Comparison of ENCODE assay signal across 8 mouse cellular contexts in the genomic region with DNA sequence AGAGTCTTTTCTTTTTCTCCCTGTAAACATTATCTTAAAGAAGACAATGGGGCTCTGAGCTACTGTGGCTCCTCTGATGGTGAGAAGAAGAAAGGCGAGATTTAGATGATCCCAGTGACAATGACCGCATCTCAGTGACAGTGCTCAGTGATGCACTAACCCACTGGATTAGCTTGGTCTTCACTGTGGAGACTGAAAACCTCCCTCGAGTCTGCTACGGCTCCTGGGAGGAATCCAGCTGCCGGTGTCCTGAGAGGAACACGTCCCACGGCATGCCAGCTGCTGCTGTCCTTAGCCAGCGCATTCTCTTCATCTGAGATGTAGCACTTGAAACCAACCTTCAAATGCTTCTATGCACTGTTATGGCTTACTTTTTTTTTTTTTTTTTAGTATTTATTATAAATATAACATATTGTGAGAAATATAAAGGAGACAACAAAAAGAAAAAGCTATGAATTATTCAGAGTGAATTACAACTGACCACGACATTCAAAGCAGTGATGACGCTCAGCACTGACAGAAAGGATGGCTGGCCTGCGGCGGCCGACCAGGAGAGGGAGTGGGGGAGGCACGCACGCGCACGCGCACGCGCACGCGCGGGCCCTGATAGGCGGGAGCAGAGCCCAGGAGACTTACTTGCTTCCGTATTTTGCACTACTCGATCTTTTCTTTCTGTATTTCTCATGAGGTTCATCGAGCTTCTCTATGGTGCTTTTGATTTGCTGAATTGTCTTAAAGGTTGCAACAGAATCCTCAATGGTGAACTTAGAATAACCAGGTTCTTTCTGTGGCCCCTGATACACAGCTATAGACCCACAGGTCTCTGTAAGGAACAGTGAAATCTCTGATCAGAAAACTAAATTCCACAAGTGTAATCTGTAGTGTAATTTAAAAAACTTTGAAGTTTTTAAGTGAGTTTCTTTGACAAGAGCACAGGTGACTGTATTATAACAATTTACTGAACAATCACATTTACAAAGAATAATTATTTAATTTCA. TPM values are rescaled to one million over a fixed set of nuclear protein-coding genes. Genes with fewer than 3 reads are reported as not detected.
DNase-seq lines count a peak whose midpoint lies in the region; ATAC-seq and TF ChIP-seq lines count a peak whose summit lies in the region.

No protein-coding gene starts in this region.

- H3K9ac ChIP-seq in intestine, embryonic 16.5 days (ENCODE audit: low read depth, low read length) = peak overlapping the region; percentile 19; the same call in 1 of the 2 replicates
- peak overlapping the region; percentile 48; the same call in 1 of the 2 replicates for H3K9ac ChIP-seq in liver, embryonic 12.5 days
- no peak overlapping the region for H3K9ac ChIP-seq in midbrain, postnatal 0 days (replicated peaks; ENCODE audit: low read length, poor library complexity, severe bottlenecking)

- ATAC-seq in intestine, embryonic 16.5 days = peak; percentile 78
- ATAC-seq in liver, embryonic 12.5 days = peak; percentile 88
- ATAC-seq in midbrain, postnatal 0 days (ENCODE audit: low FRiP score) = peak; percentile 84

- no peak for TF ChIP-seq CTCF in thymus, adult 2 months (IDR thresholded peaks at IDR 0.05; ENCODE audit: borderline replicate concordance, control insufficient read depth, extremely low read depth, insufficient read depth, low read length, poor library complexity)
- TF ChIP-seq CTCF in midbrain, postnatal 0 days (IDR thresholded peaks at IDR 0.05) = peak; percentile 66

- no peaks in the 10 kb centered on the region for H3K9me3 ChIP-seq in intestine, embryonic 16.5 days (ENCODE audit: control insufficient read depth, low read length)
- H3K9me3 ChIP-seq in liver, embryonic 12.5 days (replicated peaks) = no peaks in the 10 kb centered on the region
- no peaks in the 10 kb centered on the region for H3K9me3 ChIP-seq in midbrain, postnatal 0 days (ENCODE audit: low read length)

- H3K36me3 ChIP-seq in thymus, adult 2 months (ENCODE audit: control insufficient read depth, insufficient read depth, low read length) = peaks cover 54% of the 10 kb centered on the region
- peaks cover 8% of the 10 kb centered on the region; the same call in 1 of the 2 replicates for H3K36me3 ChIP-seq in intestine, embryonic 16.5 days (ENCODE audit: control insufficient read depth, insufficient read depth, low read length)
- H3K36me3 ChIP-seq in liver, embryonic 12.5 days = peaks cover 20% of the 10 kb centered on the region
- peaks cover 11% of the 10 kb centered on the region for H3K36me3 ChIP-seq in midbrain, postnatal 0 days (ENCODE audit: insufficient read depth, low read length)

- H3K27me3 ChIP-seq in thymus, adult 2 months (ENCODE audit: control insufficient read depth, insufficient read depth, low read length) = no peaks in the 10 kb centered on the region
- H3K27me3 ChIP-seq in intestine, embryonic 16.5 days (replicated peaks; ENCODE audit: control insufficient read depth, insufficient read depth, low read length) = no peaks in the 10 kb centered on the region
- no peaks in the 10 kb centered on the region for H3K27me3 ChIP-seq in liver, embryonic 12.5 days (replicated peaks)
- no peaks in the 10 kb centered on the region for H3K27me3 ChIP-seq in midbrain, postnatal 0 days (ENCODE audit: insufficient read depth, low read length)

- H3K4me1 ChIP-seq in thymus, adult 2 months (replicated peaks; ENCODE audit: control insufficient read depth, insufficient read depth, low read length) = no peaks in the 10 kb centered on the region
- H3K4me1 ChIP-seq in intestine, embryonic 16.5 days (ENCODE audit: control insufficient read depth, insufficient read depth, low read length) = no peaks in the 10 kb centered on the region
- H3K4me1 ChIP-seq in liver, embryonic 12.5 days = peaks cover 5% of the 10 kb centered on the region; the same call in 1 of the 2 replicates
- no peaks in the 10 kb centered on the region for H3K4me1 ChIP-seq in midbrain, postnatal 0 days (ENCODE audit: insufficient read depth, low read length)

- DNase-seq in thymus, adult 2 months = peak; percentile 25
- DNase-seq in thymus, adult 18-20 months = no peak
- DNase-seq in embryo, embryonic 11 days = peak; percentile 85
- DNase-seq in heart, adult 11 months = peak; percentile 95
- DNase-seq in midbrain, postnatal 0 days (ENCODE audit: low spot score) = peak; percentile 81
- peak; percentile 65 to 83 for DNase-seq in spleen, postnatal 4 days (ENCODE audit: low spot score in 2 of 2)

- TF ChIP-seq POLR2A in thymus, adult 2 months (IDR thresholded peaks at IDR 0.05; ENCODE audit: control insufficient read depth, extremely low read depth, insufficient read depth, low read length, poor library complexity) = no peak

- H3K4me3 ChIP-seq in thymus, adult 2 months (ENCODE audit: control insufficient read depth, insufficient read depth, low read length) = no peak overlapping the region
- peak overlapping the region; percentile 19; the same call in 1 of the 2 replicates for H3K4me3 ChIP-seq in intestine, embryonic 16.5 days (ENCODE audit: low read length)
- peak overlapping the region; percentile 45 for H3K4me3 ChIP-seq in liver, embryonic 12.5 days
- peak overlapping the region; percentile 7; the same call in 1 of the 2 replicates for H3K4me3 ChIP-seq in midbrain, postnatal 0 days (ENCODE audit: low read depth, low read length)

- 56% methylated on average over 27 of the region's 27 CpGs for WGBS in thymus, adult 2 months
- WGBS in intestine, embryonic 16.5 days = 42% methylated on average over 27 of the region's 27 CpGs
- 35% methylated on average over 27 of the region's 27 CpGs for WGBS in liver, embryonic 12.5 days (ENCODE audit: insufficient replicate concordance)
- 24% methylated on average over 27 of the region's 27 CpGs for WGBS in midbrain, postnatal 0 days

- no peak overlapping the region for H3K27ac ChIP-seq in thymus, adult 2 months (ENCODE audit: control insufficient read depth, insufficient read depth, low read length)
- no peak overlapping the region for H3K27ac ChIP-seq in intestine, embryonic 16.5 days (ENCODE audit: low read length)
- no peak overlapping the region for H3K27ac ChIP-seq in liver, embryonic 12.5 days
- H3K27ac ChIP-seq in midbrain, postnatal 0 days (ENCODE audit: low read depth, low read length) = peak overlapping the region; percentile 63

- peak overlapping the region; percentile 42 for H3K4me2 ChIP-seq in intestine, embryonic 16.5 days (ENCODE audit: low read depth, low read length)
- H3K4me2 ChIP-seq in liver, embryonic 12.5 days = peak overlapping the region; percentile 65
- peak overlapping the region; percentile 13 for H3K4me2 ChIP-seq in midbrain, postnatal 0 days (ENCODE audit: low read depth, low read length, poor library complexity, severe bottlenecking)

RNA-seq across cellular contexts. Expression of gene Gm28729, which starts 18.9 kb away (rescaled TPM):
- 0.04 and 0.08 TPM in 2 replicates for polyA plus RNA-seq in thymus, adult 2 months (2012; rRNA removed)
- polyA plus RNA-seq in intestine, embryonic 16.5 days (2015; fragmentation: Nextera tagmentation; extraction: Ambion mirVana) = not detected in 2 replicates
- polyA plus RNA-seq in liver, embryonic 12.5 days (2016; fragmentation: Nextera tagmentation; extraction: Ambion mirVana) = not detected in 2 replicates
- total RNA-seq in midbrain, postnatal 0 days (2014; rRNA removed) = 0.57 and 0.60 TPM in 2 replicates
- 0.20 and 0.47 TPM in 2 replicates for polyA plus RNA-seq in midbrain, postnatal 0 days (2015; fragmentation: Nextera tagmentation; extraction: Ambion mirVana)

Comparison
In these comparisons a context has a peak if more than half of its experiments do, and no peak if none do; other contexts are left out.
1. DNase-seq: peak in thymus, adult 2 months (single experiment), embryo, embryonic 11 days (single experiment), heart, adult 11 months (single experiment), midbrain, postnatal 0 days (single experiment) and spleen, postnatal 4 days (2 of 2); none in thymus, adult 18-20 months (0 of 2).
2. H3K4me2 ChIP-seq: peak in every context shown above with its lines; median percentile 65 in liver, embryonic 12.5 days; 42 in intestine, embryonic 16.5 days; 13 in midbrain, postnatal 0 days.
3. Peak in every context shown above with its lines, with median percentiles within 50 percentile points of each other: ATAC-seq.